Mouse (Mus musculus) embryonic fibroblast, embryonic 13.5 days (primary cell): ENCODE measurements around the gene Gm20708.

Source experiments
- CTCF ChIP-seq: IDR thresholded peaks from 2 replicates; pipeline ENCODE4 v1.5.1; 2011; ENCODE audit warnings: mild to moderate bottlenecking, control low read depth, low read length, moderate library complexity, borderline replicate concordance; ENCODE audit not compliant: insufficient read depth
- POLR2A ChIP-seq: IDR thresholded peaks from 2 replicates; pipeline ENCODE4 v1.6.1; 2011; ENCODE audit warnings: low read depth, mild to moderate bottlenecking, control low read depth, low read length, moderate library complexity

DNA sequence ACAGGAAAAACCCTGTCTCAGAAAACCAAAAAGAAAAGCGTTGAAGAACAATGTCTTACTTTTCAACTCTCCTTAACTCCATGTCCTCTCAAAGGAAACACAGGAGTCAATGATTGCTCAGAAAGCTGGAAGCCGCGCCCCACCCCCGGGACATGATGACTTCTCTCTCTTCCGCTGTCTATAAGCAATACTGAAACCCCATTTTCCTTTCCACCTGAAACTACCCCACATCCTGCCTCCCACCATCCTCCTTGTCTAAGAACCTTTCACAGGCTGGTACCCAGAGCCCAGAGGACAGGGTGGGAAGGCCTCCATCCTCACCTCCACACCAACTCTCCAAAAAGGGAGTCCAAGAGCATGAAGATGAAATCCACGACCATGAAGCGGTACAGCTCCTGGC is 37.1 kb upstream of the Gm20708 start:
- no peak for TF ChIP-seq POLR2A
- no peak for TF ChIP-seq CTCF
